Mouse (Mus musculus) stomach, embryonic 16.5 days (tissue): ENCODE results near the gene Yju2. TPM values are rescaled to one million over a fixed set of nuclear protein-coding genes. Genes with fewer than 3 reads are reported as not detected.

ENCODE experiments used
- ATAC-seq: fragments of 200-750 bp; cut with Nextera tagmentation; 2 replicates; pipeline ENCODE4 v1.8.0; 2017; ENCODE audit warnings: moderate number of reproducible peaks, moderate TSS enrichment; ENCODE audit not compliant: insufficient read depth, low FRiP score
- H3K27ac ChIP-seq: fragments of 300-500 bp; sonication (generic); 2 replicates; pipeline ENCODE4 v1.5.1; 2014; ENCODE audit warnings: low read length
- H3K27me3 ChIP-seq: fragments of 300-500 bp; sonication (generic); 2 replicates; pipeline ENCODE4 v1.6.1; 2014; ENCODE audit warnings: low read length, control low read depth, mixed read lengths; ENCODE audit not compliant: control insufficient read depth, insufficient read depth
- H3K36me3 ChIP-seq: fragments of 300-500 bp; sonication (generic); 2 replicates; pipeline ENCODE4 v1.6.1; 2014; ENCODE audit warnings: low read length; ENCODE audit not compliant: control insufficient read depth, insufficient read depth
- H3K4me1 ChIP-seq: fragments of 300-500 bp; sonication (generic); 2 replicates; pipeline ENCODE4 v1.6.1; 2014; ENCODE audit warnings: low read length, control low read depth, mixed read lengths; ENCODE audit not compliant: control insufficient read depth, insufficient read depth
- H3K4me2 ChIP-seq: fragments of 300-500 bp; sonication (generic); 2 replicates; pipeline ENCODE4 v1.6.1; 2014; ENCODE audit warnings: low read depth, low read length, mixed read lengths
- H3K4me3 ChIP-seq: fragments of 300-500 bp; sonication (generic); replicated peaks from 2 replicates; pipeline ENCODE4 v1.5.1; 2014; ENCODE audit warnings: mild to moderate bottlenecking, low read length
- H3K9ac ChIP-seq: fragments of 300-500 bp; sonication (generic); 2 replicates; pipeline ENCODE4 v1.6.1; 2014; ENCODE audit warnings: low read length
- H3K9me3 ChIP-seq: fragments of 300-500 bp; sonication (generic); replicated peaks from 2 replicates; pipeline ENCODE4 v1.6.1; 2016; ENCODE audit warnings: low read length, control low read depth; ENCODE audit not compliant: control insufficient read depth
- WGBS: fragments of 180-500 bp; shearing (Covaris S2); extraction: QIAGEN DNeasy Blood & Tissue Kit; methylation state at CpG from one replicate; pipeline ENCODE4 v1.1.7; 2014; 5-methylcytosine and 5-hydroxymethylcytosine counted together
- polyA plus RNA-seq: library from polyadenylated mRNA; unstranded; fragments of >200 nt; fragmentation: Nextera tagmentation; extraction: Ambion mirVana; gene quantifications from 2 replicates; pipeline ENCODE4 v1.2.1, GENCODE M21; 2015

The Yju2 gene
- polyA plus RNA-seq, 1 experiment from 2014 or later: 21.6 TPM

DNA sequence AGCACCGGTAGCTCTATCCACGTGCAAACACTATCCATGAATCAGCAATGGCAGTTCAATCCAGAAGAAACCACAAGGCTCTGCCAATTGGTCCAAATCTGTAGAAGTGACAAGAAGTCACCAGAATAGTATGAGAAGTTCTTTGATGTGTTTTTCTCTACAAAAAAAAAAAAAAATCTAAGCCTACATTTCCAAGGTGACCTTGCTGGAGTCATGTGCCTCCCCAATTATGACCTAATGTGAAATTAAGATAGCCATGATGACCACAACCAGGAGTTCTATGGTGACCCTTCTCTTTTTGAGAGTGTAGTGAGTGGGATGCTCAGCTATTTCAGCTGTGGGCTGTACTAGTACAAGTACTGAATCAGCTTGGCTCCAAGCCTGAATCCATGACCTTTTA lies 9.5 kb upstream of the Yju2 start, which contains the start of gene Zfp119b:
Gene Zfp119b (minus strand): TSS at position 101 of the 400 bp plus-strand sequence.
- no peaks in the 10 kb centered on the region for H3K4me1 ChIP-seq
- H3K27ac ChIP-seq: no peak within 1 kb of the TSS
- H3K9ac ChIP-seq: no peak within 1 kb of the TSS
- no peaks in the 10 kb centered on the region for H3K36me3 ChIP-seq
- H3K4me2 ChIP-seq: no peak within 1 kb of the TSS
- H3K4me3 ChIP-seq: no peak within 1 kb of the TSS
- ATAC-seq: no peak
- H3K27me3 ChIP-seq: no peaks in the 10 kb centered on the region
- 79% methylated on average over 2 of the region's 2 CpGs for WGBS
- no peaks in the 10 kb centered on the region for H3K9me3 ChIP-seq

DNA sequence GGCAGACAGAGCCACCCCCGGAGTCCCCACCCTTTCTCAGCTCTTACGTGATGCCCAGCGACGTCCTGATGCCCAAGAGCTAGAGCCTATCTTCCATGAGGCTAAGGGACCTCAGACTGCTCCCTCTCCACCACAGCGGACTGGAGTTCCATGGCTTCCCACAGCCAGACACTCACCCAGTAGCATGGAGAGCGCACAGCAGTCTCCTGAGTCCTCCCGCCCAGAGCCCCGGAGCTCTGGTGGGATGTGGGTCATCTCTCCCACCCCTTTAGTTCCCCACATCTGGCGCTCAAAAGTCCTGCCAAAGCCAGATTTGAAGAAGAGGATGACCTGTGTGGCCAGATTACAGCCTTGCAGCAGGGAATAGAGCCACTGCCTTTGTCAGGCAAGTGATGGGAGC lies 8.3 kb upstream of the Yju2 start:
- Histone ChIP-seq H3K27me3 (no peaks in the 10 kb centered on the region; the same call in 1 of the 2 replicates), H3K4me1 (no peaks in the 10 kb centered on the region), H3K36me3 (no peaks in the 10 kb centered on the region), H3K9me3 (no peaks in the 10 kb centered on the region), H3K9ac (no peak overlapping the region), H3K4me3 (no peak overlapping the region), H3K4me2 (no peak overlapping the region), H3K27ac (no peak overlapping the region)
- 72% methylated on average over 9 of the region's 9 CpGs for WGBS
- ATAC-seq: no peak

DNA sequence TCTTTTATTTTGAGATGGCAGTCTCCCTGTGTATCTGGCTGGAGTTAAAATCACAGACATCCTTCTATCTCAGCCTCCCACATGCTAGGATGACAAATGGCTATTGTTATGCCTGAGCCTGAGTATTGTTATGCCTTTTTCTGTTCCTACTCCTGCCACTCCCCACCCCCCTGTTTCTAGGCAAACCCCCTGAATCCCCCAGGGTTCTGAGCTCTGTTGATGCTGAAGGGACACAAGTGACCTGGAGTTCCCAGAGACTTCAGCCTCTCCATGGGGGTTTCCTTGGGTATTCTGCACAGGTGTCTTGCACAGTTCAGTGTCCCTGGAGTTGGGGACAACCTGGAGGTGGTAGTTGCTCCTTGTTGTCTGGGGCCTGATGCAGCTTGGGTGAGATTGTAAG lies 6.9 kb upstream of the Yju2 start:
- Histone ChIP-seq H3K4me2 (no peak overlapping the region), H3K27me3 (no peaks in the 10 kb centered on the region; the same call in 1 of the 2 replicates), H3K36me3 (no peaks in the 10 kb centered on the region), H3K9me3 (no peaks in the 10 kb centered on the region), H3K4me1 (no peaks in the 10 kb centered on the region; the same call in 1 of the 2 replicates), H3K27ac (no peak overlapping the region), H3K4me3 (no peak overlapping the region), H3K9ac (no peak overlapping the region)
- ATAC-seq: no peak

DNA sequence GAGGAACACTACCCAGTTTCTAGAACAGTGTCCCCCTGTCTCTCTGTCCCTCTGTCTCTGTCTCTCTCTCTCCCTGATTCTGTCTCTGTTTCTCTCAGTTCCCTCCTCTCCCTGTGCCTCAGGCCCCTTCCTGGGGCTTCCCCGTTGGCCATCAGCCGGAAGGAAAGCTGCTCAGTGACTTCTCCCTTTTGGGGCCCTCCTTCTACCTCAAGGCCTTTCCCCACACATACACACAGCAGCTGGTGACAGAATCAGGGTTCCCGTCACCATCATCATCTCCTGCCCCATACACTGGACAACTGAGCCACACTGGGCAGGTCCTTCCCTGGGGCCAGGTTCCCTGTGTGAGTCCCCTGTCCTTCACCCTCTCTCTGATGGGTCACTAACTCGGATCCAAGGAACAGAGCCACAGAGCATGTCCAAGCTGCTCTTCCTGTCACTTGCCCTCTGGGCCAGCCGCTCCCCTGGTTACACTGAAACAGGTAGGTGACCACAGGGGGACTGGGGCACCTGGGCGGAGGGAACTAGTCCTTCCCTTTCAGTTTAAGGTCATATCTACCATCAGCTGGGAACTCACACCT lies 6.4 kb upstream of the Yju2 start, which contains the start of gene Ebi3:
Gene Ebi3 (plus strand): TSS at position 194 of the 581 bp plus-strand sequence.
- no peak for ATAC-seq
- no peaks in the 10 kb centered on the region for H3K9me3 ChIP-seq
- 65% methylated on average over 6 of the region's 6 CpGs for WGBS
- H3K36me3 ChIP-seq: no peaks in the 10 kb centered on the region
- no peaks in the 10 kb centered on the region; the same call in 1 of the 2 replicates for H3K27me3 ChIP-seq
- no peak within 1 kb of the TSS for H3K4me2 ChIP-seq
- peaks cover 4% of the 10 kb centered on the region; the same call in 1 of the 2 replicates for H3K4me1 ChIP-seq
- no peak within 1 kb of the TSS for H3K27ac ChIP-seq
- peak within 1 kb of the TSS; percentile 33; the same call in 1 of the 2 replicates for H3K9ac ChIP-seq
- no peak within 1 kb of the TSS for H3K4me3 ChIP-seq

DNA sequence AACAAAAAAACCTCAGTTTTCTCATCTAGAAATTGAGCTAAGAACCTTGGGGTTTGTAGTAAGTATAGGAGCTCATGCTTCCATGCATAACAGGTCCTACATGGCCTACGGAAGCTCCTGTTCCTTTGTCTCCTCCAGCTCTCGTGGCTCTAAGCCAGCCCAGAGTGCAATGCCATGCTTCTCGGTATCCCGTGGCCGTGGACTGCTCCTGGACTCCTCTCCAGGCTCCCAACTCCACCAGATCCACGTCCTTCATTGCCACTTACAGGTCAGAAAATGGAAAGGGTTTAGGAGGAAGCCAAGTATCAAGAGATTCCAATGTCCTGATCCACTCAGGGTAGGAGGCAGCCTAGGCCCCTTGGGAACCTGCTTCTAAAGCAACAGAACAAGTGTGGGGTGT lies 5.1 kb upstream of the Yju2 start:
- Histone ChIP-seq H3K4me1 (peaks cover 9% of the 10 kb centered on the region), H3K9me3 (no peaks in the 10 kb centered on the region), H3K9ac (no peak overlapping the region), H3K27me3 (no peaks in the 10 kb centered on the region; the same call in 1 of the 2 replicates), H3K4me3 (no peak overlapping the region), H3K27ac (no peak overlapping the region), H3K36me3 (no peaks in the 10 kb centered on the region), H3K4me2 (no peak overlapping the region)
- ATAC-seq: no peak
- 74% methylated on average over 6 of the region's 6 CpGs for WGBS

DNA sequence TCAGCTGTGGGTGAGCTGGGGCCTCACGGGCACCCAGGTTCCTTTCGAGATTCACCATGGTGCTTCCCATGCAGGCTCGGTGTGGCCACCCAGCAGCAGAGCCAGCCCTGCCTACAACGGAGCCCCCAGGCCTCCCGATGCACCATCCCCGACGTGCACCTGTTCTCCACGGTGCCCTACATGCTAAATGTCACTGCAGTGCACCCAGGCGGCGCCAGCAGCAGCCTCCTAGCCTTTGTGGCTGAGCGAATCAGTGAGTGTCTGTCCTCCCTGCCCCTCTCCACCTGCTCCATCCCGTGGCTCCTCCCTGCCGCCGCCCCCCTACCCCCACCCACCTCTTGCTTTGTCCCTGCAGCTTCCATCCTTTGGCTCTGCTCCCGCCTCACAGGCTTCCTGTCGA lies 4.7 kb upstream of the Yju2 start:
- ATAC-seq: no peak
- H3K4me1 ChIP-seq: peaks cover 9% of the 10 kb centered on the region
- H3K27me3 ChIP-seq: no peaks in the 10 kb centered on the region; the same call in 1 of the 2 replicates
- H3K9me3 ChIP-seq: no peaks in the 10 kb centered on the region
- no peak overlapping the region for H3K4me2 ChIP-seq
- H3K36me3 ChIP-seq: no peaks in the 10 kb centered on the region
- no peak overlapping the region for H3K4me3 ChIP-seq
- H3K9ac ChIP-seq: no peak overlapping the region
- 33% methylated on average over 16 of the region's 16 CpGs for WGBS
- H3K27ac ChIP-seq: no peak overlapping the region

DNA sequence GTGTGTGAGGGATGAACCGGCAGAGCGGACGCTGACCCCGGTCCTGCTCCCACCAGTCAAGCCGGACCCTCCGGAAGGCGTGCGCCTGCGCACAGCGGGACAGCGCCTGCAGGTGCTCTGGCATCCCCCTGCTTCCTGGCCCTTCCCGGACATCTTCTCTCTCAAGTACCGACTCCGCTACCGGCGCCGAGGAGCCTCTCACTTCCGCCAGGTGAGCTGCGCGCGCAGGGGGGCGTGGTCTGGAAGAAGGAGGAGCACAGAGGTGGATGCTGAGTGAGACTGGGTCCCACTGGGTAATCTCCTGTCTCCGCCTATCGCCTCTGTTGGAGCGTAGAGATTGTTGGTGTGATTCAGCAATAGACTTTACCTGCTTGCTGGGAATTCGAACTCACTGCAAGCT lies 2.8 kb upstream of the Yju2 start:
- Histone ChIP-seq H3K36me3 (no peaks in the 10 kb centered on the region), H3K9me3 (no peaks in the 10 kb centered on the region), H3K4me3 (peak overlapping the region; percentile 52), H3K27ac (no peak overlapping the region), H3K9ac (peak overlapping the region; percentile 68), H3K4me1 (peaks cover 15% of the 10 kb centered on the region), H3K27me3 (no peaks in the 10 kb centered on the region; the same call in 1 of the 2 replicates), H3K4me2 (peak overlapping the region; percentile 72)
- under 1% methylated on average over 25 of the region's 26 CpGs for WGBS
- peak; percentile 30; the same call in 1 of the 2 replicates for ATAC-seq

DNA sequence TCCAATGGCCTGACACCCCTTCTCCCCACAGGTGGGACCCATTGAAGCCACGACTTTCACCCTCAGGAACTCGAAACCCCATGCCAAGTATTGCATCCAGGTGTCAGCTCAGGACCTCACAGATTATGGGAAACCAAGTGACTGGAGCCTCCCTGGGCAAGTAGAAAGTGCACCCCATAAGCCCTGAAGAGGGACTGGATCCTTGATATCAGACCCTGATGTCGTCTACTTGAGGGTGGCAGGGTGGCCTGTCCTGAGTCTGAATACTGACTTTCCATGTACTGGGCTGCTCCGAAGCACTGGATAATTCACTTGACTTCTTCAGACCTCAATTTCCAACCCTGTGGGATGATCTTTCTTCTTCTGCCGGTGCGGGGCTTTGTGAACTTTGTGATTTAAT lies 2.3 kb upstream of the Yju2 start:
- H3K27ac ChIP-seq: no peak overlapping the region
- H3K36me3 ChIP-seq: no peaks in the 10 kb centered on the region
- peaks cover 15% of the 10 kb centered on the region for H3K4me1 ChIP-seq
- H3K4me3 ChIP-seq: peak overlapping the region; percentile 52
- WGBS: 26% methylated on average over 6 of the region's 6 CpGs
- no peaks in the 10 kb centered on the region; the same call in 1 of the 2 replicates for H3K27me3 ChIP-seq
- peak overlapping the region; percentile 72 for H3K4me2 ChIP-seq
- H3K9ac ChIP-seq: peak overlapping the region; percentile 68; the same call in 1 of the 2 replicates
- ATAC-seq: no peak
- no peaks in the 10 kb centered on the region for H3K9me3 ChIP-seq

DNA sequence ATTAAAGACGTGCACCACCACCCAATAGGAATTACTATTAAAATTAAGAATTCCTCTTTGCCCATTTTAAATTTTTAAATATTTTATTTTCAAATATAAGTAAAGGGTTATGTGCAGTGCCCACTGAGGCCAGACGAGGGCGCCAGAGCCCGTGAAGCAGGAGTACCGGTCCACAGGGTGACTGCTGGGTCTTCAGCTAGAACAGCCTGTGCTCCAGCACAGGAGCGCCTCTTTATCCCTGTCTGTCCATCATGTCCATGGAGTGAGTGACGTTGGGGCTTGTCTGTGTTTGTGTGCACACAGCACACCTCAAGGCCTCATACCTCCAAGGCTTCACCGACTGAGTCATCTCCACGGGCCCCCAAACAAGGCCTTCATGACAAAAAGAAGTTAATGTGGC lies 1.7 kb upstream of the Yju2 start:
- WGBS: 14% methylated on average over 9 of the region's 9 CpGs
- peaks cover 15% of the 10 kb centered on the region for H3K4me1 ChIP-seq
- H3K4me3 ChIP-seq: no peak overlapping the region
- H3K4me2 ChIP-seq: no peak overlapping the region
- no peak overlapping the region for H3K27ac ChIP-seq
- peak overlapping the region; percentile 16; the same call in 1 of the 2 replicates for H3K9ac ChIP-seq
- H3K36me3 ChIP-seq: peaks cover 3% of the 10 kb centered on the region; the same call in 1 of the 2 replicates
- no peaks in the 10 kb centered on the region; the same call in 1 of the 2 replicates for H3K27me3 ChIP-seq
- no peak for ATAC-seq
- no peaks in the 10 kb centered on the region for H3K9me3 ChIP-seq
